Mouse (Mus musculus) bone marrow, adult 2 months (tissue): ENCODE measurements around the gene Mrpl12. TPM values are rescaled to one million over a fixed set of nuclear protein-coding genes. Genes with fewer than 3 reads are reported as not detected.

Experiments
- H3K27ac ChIP-seq: fragments of 200-500 bp; 2 replicates; pipeline ENCODE4 v1.5.1; 2012; ENCODE audit warnings: low read depth, mild to moderate bottlenecking, control low read depth, inconsistent platforms, low read length; ENCODE audit not compliant: control insufficient read depth, poor library complexity, insufficient read depth
- H3K4me1 ChIP-seq: fragments of 200-500 bp; 2 replicates; pipeline ENCODE4 v1.6.1; 2011; ENCODE audit warnings: low read length; ENCODE audit not compliant: control insufficient read depth, insufficient read depth
- H3K4me3 ChIP-seq: fragments of 200-500 bp; replicated peaks from 2 replicates; pipeline ENCODE3; 2011; ENCODE audit warnings: mild to moderate bottlenecking, low read depth, low read length, control low read depth; ENCODE audit not compliant: control insufficient read depth
- CTCF ChIP-seq: fragments of 200-500 bp; IDR thresholded peaks from 2 replicates; pipeline ENCODE4 v1.5.1; 2011; ENCODE audit warnings: low read length, control low read depth; ENCODE audit not compliant: control insufficient read depth, insufficient read depth
- POLR2A ChIP-seq: fragments of 200-500 bp; IDR thresholded peaks from 2 replicates; pipeline ENCODE4 v1.6.1; 2011; ENCODE audit warnings: low read depth, mild to moderate bottlenecking, control low read depth, low read length, borderline replicate concordance; ENCODE audit not compliant: control insufficient read depth
- WGBS: fragments of 180-500 bp; shearing (Covaris S2); methylation state at CpG from one replicate; pipeline ENCODE4 v1.1.7; 2018; 5-methylcytosine and 5-hydroxymethylcytosine counted together
- polyA plus RNA-seq: library from polyadenylated mRNA; stranded (reverse); fragments of >200 nt; gene quantifications from 2 replicates; pipeline ENCODE4 v1.2.4, GENCODE M21; 2011; ENCODE audit warnings: low replicate concordance; ENCODE audit not compliant: missing spikeins, insufficient read depth, insufficient read length

Gene Mrpl12
- polyA plus RNA-seq, 1 experiment: 87.1 TPM

DNA sequence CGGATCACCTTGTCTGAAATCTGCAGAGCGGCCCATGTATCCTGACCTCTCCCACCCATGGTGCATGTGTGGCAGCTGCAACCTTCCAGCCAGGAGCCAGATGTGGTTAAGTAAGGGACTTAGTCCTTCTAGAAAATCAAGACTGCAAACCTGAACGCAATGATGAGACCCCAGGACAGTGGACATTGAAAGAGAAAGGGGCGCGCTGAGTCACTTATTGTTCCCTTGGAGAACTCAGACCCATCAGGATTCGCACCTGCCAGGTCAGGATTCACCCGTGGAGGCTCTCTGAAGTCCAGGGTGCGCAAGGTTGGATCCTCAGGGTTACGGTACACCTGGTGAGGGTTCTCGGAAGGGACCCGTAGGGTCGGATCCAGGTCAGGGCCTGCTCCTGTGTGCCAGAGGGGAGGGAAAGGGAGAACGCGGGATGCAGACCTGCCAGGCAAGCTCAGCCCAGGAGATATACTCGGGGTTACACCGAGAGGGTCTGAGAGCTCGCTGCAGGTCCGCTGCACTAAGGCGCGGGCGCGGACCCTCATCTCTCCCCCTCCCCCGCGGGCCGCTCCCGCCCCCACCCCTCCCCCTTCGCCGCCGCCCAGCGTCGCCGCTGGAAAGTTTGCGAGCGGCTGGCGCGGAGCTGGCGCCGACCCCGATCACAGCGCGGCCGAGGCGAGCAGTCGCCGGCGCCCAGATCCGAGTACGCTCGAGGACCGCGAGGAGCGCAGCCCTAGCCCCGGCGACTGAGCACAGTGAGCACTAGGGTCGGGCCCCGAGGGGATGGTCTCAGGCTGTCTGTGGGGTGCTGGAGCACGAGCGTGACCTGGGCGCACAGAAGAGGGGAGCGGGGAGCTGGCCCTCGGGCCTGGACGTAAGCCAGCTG, 45.9 kb downstream of the Mrpl12 start, which contains the start of gene Gcgr:
Gcgr (plus strand) TSS at position 615 of the 880 bp plus-strand sequence.
- Histone ChIP-seq H3K4me1 (no peaks in the 10 kb centered on the region; the same call in 1 of the 2 replicates), H3K4me3 (no peak within 1 kb of the TSS), H3K27ac (no peak within 1 kb of the TSS)
- 16% methylated on average over 51 of the region's 62 CpGs for WGBS
- no peak for TF ChIP-seq POLR2A
- TF ChIP-seq CTCF: no peak

DNA sequence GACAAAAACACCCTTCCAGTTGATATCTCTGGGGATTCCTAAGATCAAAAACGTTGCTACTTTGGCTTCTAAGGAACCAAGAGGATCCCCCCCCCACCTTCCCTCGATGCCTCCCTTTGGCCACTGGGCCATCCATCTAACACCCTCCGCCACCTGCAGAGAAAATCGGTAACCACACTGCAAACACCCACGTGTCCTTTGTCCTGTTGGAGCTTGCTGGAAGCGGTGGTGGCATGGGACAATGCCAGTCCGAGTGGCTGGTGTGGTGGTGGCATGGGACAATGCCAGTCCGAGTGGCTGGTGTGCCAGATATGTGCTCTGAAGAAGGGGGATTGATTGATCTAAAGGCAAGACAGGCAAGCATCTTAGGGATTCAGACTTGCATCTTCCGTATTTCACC, 47.2 kb downstream of the Mrpl12 start:
- 35% methylated on average over 9 of the region's 9 CpGs for WGBS
- H3K4me1 ChIP-seq: no peaks in the 10 kb centered on the region
- no peak for TF ChIP-seq POLR2A
- TF ChIP-seq CTCF: no peak
- no peak overlapping the region for H3K4me3 ChIP-seq
- H3K27ac ChIP-seq: no peak overlapping the region

DNA sequence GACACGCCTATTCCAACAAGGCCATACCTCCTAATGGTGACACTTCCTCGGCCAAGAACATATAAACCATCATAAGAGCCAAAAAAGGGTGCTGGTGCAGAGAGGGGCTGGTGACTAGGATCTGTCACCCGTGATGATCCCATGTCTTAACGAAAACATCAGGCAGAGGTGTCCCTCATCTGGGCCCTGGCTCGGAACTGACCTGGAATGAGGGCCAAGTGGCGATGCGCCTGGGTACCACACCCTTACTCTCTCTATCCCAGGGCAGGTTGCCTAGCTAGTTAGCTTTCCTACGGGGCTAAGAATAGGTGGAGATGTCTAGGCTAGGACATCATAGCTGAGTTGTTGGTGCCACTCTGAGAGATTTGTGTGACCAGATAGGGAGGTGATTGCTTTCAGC, 49.7 kb downstream of the Mrpl12 start:
- Histone ChIP-seq H3K27ac (no peak overlapping the region), H3K4me1 (peaks cover under 1% of the 10 kb centered on the region), H3K4me3 (no peak overlapping the region)
- TF ChIP-seq POLR2A: no peak
- TF ChIP-seq CTCF: no peak
- WGBS: 85% methylated on average over 8 of the region's 8 CpGs

DNA sequence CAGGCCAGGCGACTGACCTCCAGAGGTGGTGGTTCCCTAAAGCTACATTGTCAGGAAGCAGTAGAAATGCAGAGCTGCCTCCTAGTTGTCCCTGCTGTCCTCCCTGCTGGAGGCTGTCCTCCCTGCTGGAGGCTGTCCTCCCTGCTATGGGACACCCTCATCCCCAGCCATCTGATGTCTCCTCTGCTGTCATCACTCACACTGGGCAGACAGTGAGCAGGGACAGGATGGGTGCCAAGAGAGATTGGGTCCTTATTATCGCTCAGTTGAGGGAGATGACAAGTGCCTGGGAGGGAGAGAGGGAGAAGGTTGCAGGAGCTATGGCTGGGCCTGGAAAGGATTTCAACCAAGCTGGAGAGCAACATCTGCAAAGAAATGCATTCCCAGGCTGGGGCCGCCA, 50.7 kb downstream of the Mrpl12 start:
- no peak overlapping the region for H3K27ac ChIP-seq
- WGBS: 76% methylated on average over 3 of the region's 3 CpGs
- TF ChIP-seq CTCF: no peak
- no peak for TF ChIP-seq POLR2A
- no peak overlapping the region for H3K4me3 ChIP-seq
- H3K4me1 ChIP-seq: peaks cover 2% of the 10 kb centered on the region

DNA sequence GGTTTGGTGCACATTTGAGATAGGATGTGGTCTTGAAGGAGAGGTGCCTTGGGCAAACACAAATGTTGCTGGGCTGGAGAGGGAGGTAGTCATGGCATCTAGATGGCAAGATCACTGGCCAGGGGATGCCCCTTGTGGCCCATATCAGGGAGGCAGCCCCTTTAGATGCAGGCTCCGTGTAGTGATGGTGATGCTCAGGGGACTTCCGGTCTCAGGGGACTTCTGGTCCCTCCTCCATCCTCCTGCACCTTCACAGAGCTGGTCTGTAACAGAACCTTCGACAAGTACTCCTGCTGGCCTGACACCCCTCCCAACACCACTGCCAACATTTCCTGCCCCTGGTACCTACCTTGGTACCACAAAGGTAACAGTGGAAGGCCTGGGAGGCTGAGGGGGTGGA, 51.4 kb downstream of the Mrpl12 start:
- Histone ChIP-seq H3K4me3 (no peak overlapping the region), H3K4me1 (peaks cover 2% of the 10 kb centered on the region), H3K27ac (no peak overlapping the region)
- WGBS: 66% methylated on average over 3 of the region's 3 CpGs
- TF ChIP-seq CTCF (no peak), POLR2A (no peak)

DNA sequence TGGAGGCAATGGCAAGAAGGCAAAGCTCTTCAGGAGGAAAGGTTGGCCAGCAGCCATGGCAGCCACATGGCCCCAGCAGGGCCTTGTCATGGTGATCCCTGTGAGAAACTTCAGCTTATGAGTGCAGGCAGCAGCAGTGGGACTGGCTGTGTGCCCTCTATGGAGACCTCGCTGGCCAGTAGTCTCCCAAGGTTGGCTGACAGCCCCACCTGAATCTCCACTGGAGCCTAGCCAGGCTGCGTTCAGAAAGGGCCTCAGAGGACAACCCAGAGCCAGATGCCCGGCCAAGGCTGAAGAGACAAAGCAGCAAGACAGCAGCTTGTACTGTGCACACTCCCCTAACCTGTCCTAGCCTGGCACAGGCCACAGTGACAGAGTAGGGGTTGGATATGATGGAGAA, 54.1 kb downstream of the Mrpl12 start:
- Histone ChIP-seq H3K4me1 (peaks cover 2% of the 10 kb centered on the region), H3K27ac (no peak overlapping the region), H3K4me3 (no peak overlapping the region)
- TF ChIP-seq POLR2A: no peak
- no peak for TF ChIP-seq CTCF
- 72% methylated on average over 3 of the region's 3 CpGs for WGBS

Other genes with a start within 250 kb of the Mrpl12 start
- 387 and 760 TPM in 2 replicates for gene Actg1, start 136.1 kb upstream of the Mrpl12 start, polyA plus RNA-seq
- not detected in 2 replicates for gene Fscn2, start 123.1 kb upstream of the Mrpl12 start, polyA plus RNA-seq
- gene Faap100, start 105.8 kb upstream of the Mrpl12 start, polyA plus RNA-seq: 3.1 and 10.9 TPM in 2 replicates
- 30.0 and 30.5 TPM in 2 replicates for gene Nploc4, start 46.9 kb upstream of the Mrpl12 start, polyA plus RNA-seq
- gene Tspan10, start 42.0 kb upstream of the Mrpl12 start, polyA plus RNA-seq: not detected in 2 replicates
- gene Pde6g, start 31.1 kb upstream of the Mrpl12 start, polyA plus RNA-seq: not detected in 2 replicates
- gene Oxld1, start 26.5 kb upstream of the Mrpl12 start, polyA plus RNA-seq: 2.0 and 4.4 TPM in 2 replicates
- gene Ccdc137, start 26.5 kb upstream of the Mrpl12 start, polyA plus RNA-seq: 19.2 and 29.6 TPM in 2 replicates
- gene Arl16, start 17.0 kb upstream of the Mrpl12 start, polyA plus RNA-seq: 5.5 and 6.7 TPM in 2 replicates
- gene Slc25a10, start 7.2 kb downstream of the Mrpl12 start, polyA plus RNA-seq: 20.6 and 21.0 TPM in 2 replicates
- gene Gcgr, start 46.1 kb downstream of the Mrpl12 start, polyA plus RNA-seq: 0.81 and 1.3 TPM in 2 replicates
- gene Mcrip1, start 65.1 kb downstream of the Mrpl12 start, polyA plus RNA-seq: 72.1 and 86.5 TPM in 2 replicates
- not detected in 2 replicates for gene Ppp1r27, start 66.5 kb downstream of the Mrpl12 start, polyA plus RNA-seq
- gene P4hb, start 88.6 kb downstream of the Mrpl12 start, polyA plus RNA-seq: 86.5 and 236 TPM in 2 replicates
- gene Arhgdia, start 97.0 kb downstream of the Mrpl12 start, polyA plus RNA-seq: 112 and 172 TPM in 2 replicates
- gene Alyref, start 113.8 kb downstream of the Mrpl12 start, polyA plus RNA-seq: 165 and 174 TPM in 2 replicates
- 26.6 and 32.6 TPM in 2 replicates for gene Anapc11, start 113.8 kb downstream of the Mrpl12 start, polyA plus RNA-seq
- gene Npb, start 123.9 kb downstream of the Mrpl12 start, polyA plus RNA-seq: 3.8 TPM in 1 of 2 replicates, not detected in the other
- gene Pcyt2, start 133.3 kb downstream of the Mrpl12 start, polyA plus RNA-seq: 45.4 and 46.8 TPM in 2 replicates
- 67.9 and 138 TPM in 2 replicates for gene Sirt7, start 140.6 kb downstream of the Mrpl12 start, polyA plus RNA-seq
- gene Mafg, start 149.0 kb downstream of the Mrpl12 start, polyA plus RNA-seq: 61.7 and 86.9 TPM in 2 replicates
- 2.3 TPM in 1 of 2 replicates, not detected in the other for gene Pycr1, start 159.2 kb downstream of the Mrpl12 start, polyA plus RNA-seq
- 6.7 TPM in 1 of 2 replicates, not detected in the other for gene Myadml2, start 163.5 kb downstream of the Mrpl12 start, polyA plus RNA-seq
- not detected in 2 replicates for gene Notum, start 176.6 kb downstream of the Mrpl12 start, polyA plus RNA-seq
- 82.0 and 94.3 TPM in 2 replicates for gene Aspscr1, start 188.4 kb downstream of the Mrpl12 start, polyA plus RNA-seq
- 39.2 and 57.8 TPM in 2 replicates for gene Cenpx, start 229.1 kb downstream of the Mrpl12 start, polyA plus RNA-seq
- gene Lrrc45, start 229.3 kb downstream of the Mrpl12 start, polyA plus RNA-seq: 25.5 and 41.4 TPM in 2 replicates
- 2.4 and 5.8 TPM in 2 replicates for gene Rac3, start 236.9 kb downstream of the Mrpl12 start, polyA plus RNA-seq
- gene Dcxr, start 242.7 kb downstream of the Mrpl12 start, polyA plus RNA-seq: 7.4 and 9.4 TPM in 2 replicates
- gene Cbr2, start 247.5 kb downstream of the Mrpl12 start, polyA plus RNA-seq: 3.8 and 8.0 TPM in 2 replicates